Mouse (Mus musculus) limb, embryonic 14.5 days (tissue): ENCODE results near the gene Map3k12. TPM values are rescaled to one million over a fixed set of nuclear protein-coding genes. Genes with fewer than 3 reads are reported as not detected.

ENCODE experiments used
- ATAC-seq: fragments of 200-750 bp; cut with Nextera tagmentation; 2 replicates; pipeline ENCODE4 v1.8.0; 2017; ENCODE audit warnings: low read depth, moderate number of reproducible peaks, moderate TSS enrichment; ENCODE audit not compliant: low FRiP score
- DNase-seq: peaks from one replicate; pipeline ENCODE4 v3.0.0-alpha.2; 2015; ENCODE audit warnings: low spot score
- H3K27ac ChIP-seq: fragments of 300-500 bp; sonication (generic); replicated peaks from 2 replicates; pipeline ENCODE4 v1.5.1; 2014; ENCODE audit warnings: low read depth, mild to moderate bottlenecking, low read length, moderate library complexity, mixed read lengths
- H3K27me3 ChIP-seq: fragments of 300-500 bp; sonication (generic); 2 replicates; pipeline ENCODE4 v1.6.1; 2014; ENCODE audit warnings: low read length, mixed read lengths; ENCODE audit not compliant: control insufficient read depth, insufficient read depth
- H3K36me3 ChIP-seq: fragments of 300-500 bp; sonication (generic); 2 replicates; pipeline ENCODE4 v1.6.1; 2014; ENCODE audit warnings: mild to moderate bottlenecking, low read length, moderate library complexity, mixed read lengths; ENCODE audit not compliant: control insufficient read depth, insufficient read depth
- H3K4me1 ChIP-seq: fragments of 300-500 bp; sonication (generic); 2 replicates; pipeline ENCODE4 v1.6.1; 2014; ENCODE audit warnings: antibody characterized with exemption, low read length, mixed read lengths; ENCODE audit not compliant: control insufficient read depth, insufficient read depth
- H3K4me2 ChIP-seq: fragments of 300-500 bp; sonication (generic); replicated peaks from 2 replicates; pipeline ENCODE4 v1.6.1; 2014; ENCODE audit warnings: low read depth, mild to moderate bottlenecking, low read length, moderate library complexity; ENCODE audit not compliant: severe bottlenecking
- H3K4me3 ChIP-seq: fragments of 300-500 bp; sonication (generic); replicated peaks from 2 replicates; pipeline ENCODE4 v1.5.1; 2014; ENCODE audit warnings: low read length
- H3K9ac ChIP-seq: fragments of 300-500 bp; sonication (generic); 2 replicates; pipeline ENCODE4 v1.6.1; 2014; ENCODE audit warnings: mild to moderate bottlenecking, low read depth, low read length, moderate library complexity; ENCODE audit not compliant: severe bottlenecking
- H3K9me3 ChIP-seq: fragments of 300-500 bp; sonication (generic); 2 replicates; pipeline ENCODE4 v1.6.1; 2016; ENCODE audit warnings: low read length; ENCODE audit not compliant: control insufficient read depth
- POLR2A ChIP-seq: fragments of 200-500 bp; IDR thresholded peaks from 2 replicates; pipeline ENCODE4 v1.8.0; 2012; ENCODE audit warnings: inconsistent platforms, mild to moderate bottlenecking, moderate library complexity, borderline replicate concordance; ENCODE audit not compliant: insufficient read depth, insufficient read length; ENCODE audit errors: extremely low read depth
- WGBS: fragments of 180-500 bp; shearing (Covaris S2); extraction: QIAGEN DNeasy Blood & Tissue Kit; methylation state at CpG from one replicate; pipeline ENCODE4 v1.1.7; 2014; 5-methylcytosine and 5-hydroxymethylcytosine counted together
- polyA plus RNA-seq, 2 experiments: library from polyadenylated mRNA; depleted of rRNA in 1 of 2; stranded (reverse) in 1 of 2; unstranded in 1 of 2; fragments of >200 nt; fragmentation: Nextera tagmentation in 1 of 2; extraction: Ambion mirVana in 1 of 2; gene quantifications; 2 replicates each; pipeline versions ENCODE4 v1.2.1 to v1.2.3; 2012 to 2014

Map3k12 gene
- polyA plus RNA-seq (2012; rRNA removed) (36.3 and 38.3 TPM in 2 replicates), polyA plus RNA-seq (2014; fragmentation: Nextera tagmentation; extraction: Ambion mirVana) (15.8 and 18.7 TPM in 2 replicates)

DNA sequence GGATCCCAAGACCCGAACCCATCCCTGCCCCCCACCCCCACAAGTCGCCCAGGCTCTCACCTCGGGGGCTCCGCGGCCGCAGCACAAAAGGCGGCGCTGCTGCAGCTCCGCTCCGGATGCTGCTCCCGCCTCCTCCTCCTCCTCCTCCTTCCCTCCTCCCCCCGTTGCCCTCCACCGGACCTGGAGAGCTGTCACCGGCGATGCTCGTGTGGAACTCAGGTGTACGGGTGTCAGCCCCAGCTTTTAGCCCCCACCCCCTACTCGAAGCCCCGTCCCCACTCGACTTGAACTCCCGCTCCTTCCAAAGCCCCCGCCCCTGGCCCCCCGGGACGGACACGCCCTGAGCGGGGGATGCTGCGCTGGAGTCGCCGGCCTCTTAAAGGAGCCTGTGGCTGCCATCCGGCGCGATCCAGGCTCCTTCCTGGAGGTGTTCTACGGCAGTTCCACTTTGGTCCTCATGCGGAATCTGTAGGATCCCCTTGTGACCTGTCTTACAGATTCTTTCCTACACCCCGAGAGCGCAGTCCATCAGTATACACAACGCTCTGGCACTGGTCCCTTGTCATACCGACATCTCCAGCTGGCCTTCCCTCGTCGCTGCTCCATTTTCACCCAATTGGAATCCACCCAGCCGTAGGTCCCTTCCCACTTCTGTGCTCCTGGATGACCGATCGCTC, at the start of gene Map3k12:
Gene Map3k12, minus strand, starts transcription at position 337 of the 677 bp plus-strand sequence.
- peak; percentile 47 for DNase-seq
- Histone ChIP-seq H3K9me3 (no peaks in the 10 kb centered on the region), H3K27ac (peak within 1 kb of the TSS; percentile 75), H3K4me1 (peaks cover 23% of the 10 kb centered on the region), H3K9ac (peak within 1 kb of the TSS; percentile 67), H3K27me3 (no peaks in the 10 kb centered on the region), H3K4me2 (peak within 1 kb of the TSS; percentile 85), H3K4me3 (peak within 1 kb of the TSS; percentile 69), H3K36me3 (peaks cover 8% of the 10 kb centered on the region)
- 5% methylated on average over 42 of the region's 43 CpGs for WGBS
- 0 out of 2 replicates have a peak, but pooled peaks have one; percentile 14 for TF ChIP-seq POLR2A
- ATAC-seq, result no peak

GRCm38 (mm10) chr15:102563681-102564080, 46.8 kb upstream of the Map3k12 start:
- DNase-seq (no peak), ATAC-seq (no peak)
- no peaks in the 10 kb centered on the region for H3K9me3 ChIP-seq
- H3K4me2 ChIP-seq, result no peak overlapping the region
- H3K27ac ChIP-seq, result no peak overlapping the region
- H3K4me1 ChIP-seq, result no peaks in the 10 kb centered on the region
- H3K9ac ChIP-seq, result no peak overlapping the region
- no peak for TF ChIP-seq POLR2A
- H3K4me3 ChIP-seq, result no peak overlapping the region
- H3K27me3 ChIP-seq, result no peaks in the 10 kb centered on the region
- 54% methylated on average over 5 of the region's 5 CpGs for WGBS
- H3K36me3 ChIP-seq, result peaks cover 22% of the 10 kb centered on the region

DNA sequence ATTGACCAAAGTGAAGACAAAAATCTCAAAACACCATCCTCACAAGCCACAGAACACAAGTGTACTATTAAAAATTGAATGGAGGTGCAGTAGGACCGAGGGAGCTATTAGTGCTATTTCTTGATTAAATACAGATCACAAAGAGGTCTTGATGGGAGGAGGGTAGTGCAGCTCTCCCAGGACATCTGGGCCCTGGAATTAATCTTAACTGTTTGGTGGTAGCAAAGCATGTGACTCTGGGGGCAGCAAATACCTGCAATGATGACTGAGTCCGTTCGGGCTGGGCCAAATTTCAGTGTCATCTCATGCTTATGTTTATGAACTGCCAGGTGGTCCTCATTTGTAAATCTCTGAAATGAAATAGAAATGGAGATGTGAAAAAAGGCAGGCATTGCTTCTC, 46.2 kb upstream of the Map3k12 start:
- Histone ChIP-seq H3K4me2 (no peak overlapping the region), H3K4me3 (no peak overlapping the region), H3K9ac (no peak overlapping the region), H3K36me3 (peaks cover 22% of the 10 kb centered on the region), H3K27me3 (no peaks in the 10 kb centered on the region), H3K4me1 (no peaks in the 10 kb centered on the region), H3K9me3 (no peaks in the 10 kb centered on the region), H3K27ac (no peak overlapping the region)
- TF ChIP-seq POLR2A, result no peak
- WGBS, result 51% methylated on average over 3 of the region's 3 CpGs
- no peak for DNase-seq
- no peak for ATAC-seq

GRCm38 (mm10) chr15:102562491-102562890, 45.6 kb upstream of the Map3k12 start:
- no peak for DNase-seq
- Histone ChIP-seq H3K36me3 (peaks cover 22% of the 10 kb centered on the region), H3K9ac (no peak overlapping the region), H3K4me3 (no peak overlapping the region), H3K4me1 (no peaks in the 10 kb centered on the region), H3K4me2 (no peak overlapping the region), H3K27ac (no peak overlapping the region), H3K27me3 (no peaks in the 10 kb centered on the region), H3K9me3 (no peaks in the 10 kb centered on the region)
- no peak for TF ChIP-seq POLR2A
- 87% methylated on average over 1 of the region's 1 CpGs for WGBS
- ATAC-seq, result no peak

GRCm38 (mm10) chr15:102557580-102557979, 40.7 kb upstream of the Map3k12 start:
- H3K4me2 ChIP-seq, result no peak overlapping the region
- H3K9ac ChIP-seq, result no peak overlapping the region
- no peaks in the 10 kb centered on the region for H3K9me3 ChIP-seq
- no peak for ATAC-seq
- TF ChIP-seq POLR2A, result no peak
- H3K4me3 ChIP-seq, result no peak overlapping the region
- no peaks in the 10 kb centered on the region for H3K27me3 ChIP-seq
- no peak overlapping the region for H3K27ac ChIP-seq
- H3K4me1 ChIP-seq, result no peaks in the 10 kb centered on the region
- no peak for DNase-seq
- H3K36me3 ChIP-seq, result peaks cover 66% of the 10 kb centered on the region
